24 mouse cellular contexts compared by ENCODE assay signal in the genomic region with DNA sequence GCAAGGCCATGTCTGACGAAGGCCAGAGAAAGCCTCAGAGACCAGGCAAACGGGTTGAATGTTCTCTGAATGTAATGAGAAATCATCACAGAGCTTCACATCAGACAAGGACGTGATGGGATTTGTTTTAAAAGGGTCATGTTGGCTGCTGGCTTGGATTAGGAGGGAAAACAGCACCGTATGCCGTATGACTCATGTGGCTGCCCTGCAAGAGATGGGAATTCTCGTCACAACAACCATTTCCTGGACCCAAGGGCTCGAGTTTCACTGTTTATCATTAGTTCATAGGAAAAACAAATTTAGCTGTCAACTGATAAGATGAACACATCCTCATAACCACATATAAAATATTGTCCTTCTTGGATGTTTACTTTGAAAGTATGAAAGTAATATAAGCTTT.
DNase-seq lines count a peak whose midpoint lies in the region; ATAC-seq and TF ChIP-seq lines count a peak whose summit lies in the region.
"Had no signal": no experiment of that assay in that cellular context is flagged by ENCODE, and none has a peak within 500 bp of the region (broad histone marks: within the 10 kb centered on the region; RNA-seq: fewer than 3 reads in every experiment).

No protein-coding gene starts in this region.

- WGBS in lung, embryonic 14.5 days, result 38% methylated on average over 7 of the region's 7 CpGs

- H3K27me3 ChIP-seq in lung, embryonic 14.5 days (ENCODE audit: insufficient read depth, low read length), result no peaks in the 10 kb centered on the region
- H3K27me3 ChIP-seq: CH12.LX, Patski had no signal

- H3K4me1 ChIP-seq in lung, embryonic 14.5 days (ENCODE audit: insufficient read depth), result no peaks in the 10 kb centered on the region

- ATAC-seq in lung, embryonic 14.5 days (ENCODE audit: insufficient read depth), result no peak
- ATAC-seq: activated CD4-positive, CD25-positive, alpha-beta regulatory T cell, adult 4 months; CD4-positive, CD25-positive, alpha-beta regulatory T cell, adult 4 months; Patski had no signal

- no peaks in the 10 kb centered on the region for H3K36me3 ChIP-seq in lung, embryonic 14.5 days (ENCODE audit: insufficient read depth)
- H3K36me3 ChIP-seq: G1E had no signal

- no peak overlapping the region for H3K4me3 ChIP-seq in lung, embryonic 14.5 days (ENCODE audit: low read depth, low read length)

- no peak overlapping the region for H3K9ac ChIP-seq in lung, embryonic 14.5 days

- no peak overlapping the region for H3K4me2 ChIP-seq in lung, embryonic 14.5 days

- TF ChIP-seq CTCF in lung, embryonic 14.5 days (IDR thresholded peaks at IDR 0.05; ENCODE audit: low read depth), result no peak

- H3K9me3 ChIP-seq in lung, embryonic 14.5 days (ENCODE audit: low read depth, low read length), result no peaks in the 10 kb centered on the region
- H3K9me3 ChIP-seq: G1E had no signal

- DNase-seq in lung, embryonic 14.5 days, result peak; percentile 26
- DNase-seq in lung, adult 18-20 months, result no peak
- DNase-seq in 3T3-L1 (ENCODE audit: low read depth, low spot score) (peak; percentile 61), NIH3T3 (ENCODE audit: low read depth) (peak; percentile 53)
- DNase-seq in fibroblast of lung, adult 2 months (ENCODE audit: low read depth), result peak; percentile 18
- no peak for DNase-seq in kidney, postnatal 25 days
- DNase-seq in cerebellum, postnatal 36 days, result no peak
- no peak for DNase-seq in neural tube, embryonic 10.5 days (ENCODE audit: extremely low spot score, low spot score)
- DNase-seq: adrenal gland, adult 2 months; adrenal gland, adult 8-10 months; adrenal gland, postnatal 10 days; adrenal gland, postnatal 14 days; adrenal gland, postnatal 25 days; adrenal gland, postnatal 36 days; B cell, adult 2 months; cerebellum, adult 11 months; cerebellum, adult 11-12 months; cerebellum, adult 18-20 months; cerebellum, adult 2 months had no signal

- no peak overlapping the region for H3K27ac ChIP-seq in lung, embryonic 14.5 days (ENCODE audit: low read depth)

Comparison
In these comparisons a context has a peak if more than half of its experiments do, and no peak if none do; other contexts are left out.
1. DNase-seq: peak in lung, embryonic 14.5 days (single experiment), 3T3-L1 (single experiment), NIH3T3 (single experiment) and fibroblast of lung, adult 2 months (single experiment); none in lung, adult 18-20 months (0 of 2), kidney, postnatal 25 days (0 of 2), cerebellum, postnatal 36 days (0 of 2) and neural tube, embryonic 10.5 days (single experiment).